Mouse (Mus musculus) left cerebral cortex, adult 18-20 months (tissue): ENCODE data around the gene Mfsd8. TPM values are rescaled to one million over a fixed set of nuclear protein-coding genes. Genes with fewer than 3 reads are reported as not detected.
"Not testable (repeated sequence)": the region's sequence is repeated elsewhere in the genome, so short reads cannot be mapped to it uniquely, and the experiment has no call there.

Experiments
- DNase-seq, 2 experiments: peaks; one replicate each; pipeline ENCODE4 v3.0.0; 2021 to 2022; ENCODE audit warnings: low spot score in 2 of 2, mixed read lengths in 1 of 2
- long read RNA-seq, 2 experiments: library from polyadenylated mRNA; stranded (forward); transcript quantifications; one replicate each; pipeline ENCODE4 v2.0.0; 2021
- total RNA-seq, 2 experiments: library from RNA; stranded (reverse); gene quantifications; 2 replicates each; pipeline ENCODE4 v1.2.3; 2021

The Mfsd8 gene
- 10 to 100 TPM; 17.9 to 21.1 TPM for total RNA-seq
- long read RNA-seq, experiment 1, transcript Mfsd8-201 (12 exons, 3,151 nt): major isoform, 17 of 21 reads
- long read RNA-seq, experiment 1, partial matches to known transcripts: 2 of 21 reads
- long read RNA-seq, experiment 1, other reads (novel, unspliced or antisense): 2 of 21 reads
- long read RNA-seq, experiment 2, transcript Mfsd8-201 (12 exons, 3,151 nt): major isoform, 16 of 22 reads
- long read RNA-seq, experiment 2, partial matches to known transcripts: 0 of 22 reads
- long read RNA-seq, experiment 2, other reads (novel, unspliced or antisense): 5 of 22 reads

DNA sequence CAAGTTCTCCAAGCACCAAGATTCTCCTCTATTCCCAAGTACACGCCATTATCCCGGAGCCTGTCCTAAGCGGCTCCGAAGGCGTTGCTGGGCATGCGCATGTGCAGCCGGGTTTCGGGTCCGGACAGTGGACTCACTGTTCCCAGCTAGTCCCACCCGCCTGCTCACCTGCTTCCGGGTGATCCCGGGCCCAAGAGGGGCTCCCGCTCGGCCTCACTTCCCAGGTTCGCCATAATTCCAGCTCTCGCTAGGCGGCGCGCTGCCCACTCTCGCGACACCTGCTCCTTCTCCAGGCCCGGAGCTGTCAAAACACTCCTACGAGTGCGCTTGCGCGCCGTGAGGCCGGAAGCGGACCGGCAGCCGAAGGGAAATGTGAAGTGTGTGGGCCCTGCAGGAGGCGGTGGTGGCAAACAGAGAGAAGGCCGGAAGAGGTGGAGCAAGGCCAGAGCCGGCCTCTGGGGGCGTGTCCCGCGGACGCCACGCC lies at the start of gene Mfsd8:
TSS of gene Mfsd8 (minus strand) at position 414 of the 484 bp plus-strand sequence.
- peak; percentile 87 to 96 for DNase-seq

DNA sequence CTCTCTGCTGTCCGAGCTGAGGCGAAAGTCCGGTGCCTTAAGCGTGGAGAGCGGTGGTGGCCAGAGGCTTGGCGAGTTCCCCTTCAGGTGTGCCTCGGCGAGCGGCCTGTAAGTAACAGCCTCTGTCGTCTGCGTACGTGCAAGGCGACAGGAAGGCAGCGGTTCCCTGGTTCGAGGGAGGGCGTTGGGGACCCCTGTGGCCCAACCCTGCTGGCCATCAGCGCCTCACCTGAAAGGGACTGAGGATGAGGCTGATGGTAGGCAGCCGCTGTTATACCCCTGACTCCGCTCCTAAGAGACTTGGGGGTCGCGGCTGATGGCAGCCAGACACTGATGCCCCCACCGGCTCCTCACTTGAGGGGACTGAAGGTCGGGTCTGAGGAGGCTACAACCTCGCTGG lies 47.6 kb upstream of the Mfsd8 start:
- peak in 1 of 2 experiments; percentile 7 for DNase-seq

- DNase-seq: peak; percentile 95 to 98
Observed at GRCm38 (mm10) chr3:40893816-40894258, 47.2 kb upstream of the Mfsd8 start.

DNA sequence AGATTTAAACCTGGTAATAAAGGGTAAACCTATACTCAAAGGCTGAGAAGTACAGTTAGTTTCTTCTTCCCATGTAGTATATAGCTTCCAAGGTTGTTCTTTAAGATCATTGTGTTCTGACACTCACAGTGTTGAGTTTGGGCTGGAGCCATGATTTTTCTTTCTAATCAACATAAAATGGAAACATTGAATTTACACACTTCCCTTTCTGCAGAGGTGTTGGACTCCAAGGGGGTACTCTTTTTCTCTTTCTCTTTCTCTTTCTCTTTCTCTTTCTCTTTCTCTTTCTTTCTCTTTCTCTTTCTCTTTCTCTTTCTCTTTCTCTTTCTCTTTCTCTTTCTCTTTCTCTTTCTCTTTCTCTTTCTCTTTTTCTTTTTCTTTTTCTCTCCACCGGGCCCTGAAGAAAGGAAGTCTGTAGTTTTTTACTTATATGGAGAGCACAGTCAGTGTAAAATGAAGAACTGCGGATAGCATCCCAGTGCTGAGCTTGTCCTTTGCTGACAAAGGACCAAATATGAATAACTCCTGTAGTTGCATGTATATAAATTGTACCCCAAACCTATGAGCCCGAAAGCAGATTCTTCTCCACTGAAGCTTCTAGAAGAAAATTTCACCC lies 6.5 kb upstream of the Mfsd8 start:
- not testable (repeated sequence) for DNase-seq

- not testable (repeated sequence) for DNase-seq
Observed at GRCm38 (mm10) chr3:40847936-40848335, 1.2 kb upstream of the Mfsd8 start.

DNA sequence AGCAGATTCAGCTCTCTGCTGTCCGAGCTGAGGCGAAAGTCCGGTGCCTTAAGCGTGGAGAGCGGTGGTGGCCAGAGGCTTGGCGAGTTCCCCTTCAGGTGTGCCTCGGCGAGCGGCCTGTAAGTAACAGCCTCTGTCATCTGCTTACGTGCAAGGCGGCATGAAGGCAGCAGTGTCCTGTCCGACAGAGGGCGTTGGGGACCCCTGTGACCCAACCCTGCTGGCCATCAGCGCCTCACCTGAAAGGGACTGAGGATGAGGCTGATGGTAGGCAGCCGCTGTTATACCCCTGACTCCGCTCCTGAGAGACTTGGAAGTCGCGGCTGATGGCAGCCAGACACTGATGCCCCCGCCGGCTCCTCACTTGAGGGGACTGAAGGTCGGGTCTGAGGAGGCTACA lies 332 bp upstream of the Mfsd8 start:
- peak; percentile 43 to 50 for DNase-seq

GRCm38 (mm10) chr3:40846957-40847017 lies 101 bp upstream of the Mfsd8 start, which contains the start of gene Abhd18:
Abhd18 (plus strand) TSS chr3:40846970.
- not testable (repeated sequence) for DNase-seq

GRCm38 (mm10) chr3:40845521-40845920 lies 1.2 kb downstream of the Mfsd8 start:
- peak in 1 of 2 experiments; percentile 2 for DNase-seq

- no peak for DNase-seq
Observed at GRCm38 (mm10) chr3:40813275-40813674, 33.4 kb downstream of the Mfsd8 start.

GRCm38 (mm10) chr3:40809894-40810293 lies 36.8 kb downstream of the Mfsd8 start:
- DNase-seq: no peak

- no peak for DNase-seq
Observed at GRCm38 (mm10) chr3:40808686-40809085, 38.0 kb downstream of the Mfsd8 start.

- no peak for DNase-seq
Observed at GRCm38 (mm10) chr3:40806871-40807270, 39.8 kb downstream of the Mfsd8 start.

DNA sequence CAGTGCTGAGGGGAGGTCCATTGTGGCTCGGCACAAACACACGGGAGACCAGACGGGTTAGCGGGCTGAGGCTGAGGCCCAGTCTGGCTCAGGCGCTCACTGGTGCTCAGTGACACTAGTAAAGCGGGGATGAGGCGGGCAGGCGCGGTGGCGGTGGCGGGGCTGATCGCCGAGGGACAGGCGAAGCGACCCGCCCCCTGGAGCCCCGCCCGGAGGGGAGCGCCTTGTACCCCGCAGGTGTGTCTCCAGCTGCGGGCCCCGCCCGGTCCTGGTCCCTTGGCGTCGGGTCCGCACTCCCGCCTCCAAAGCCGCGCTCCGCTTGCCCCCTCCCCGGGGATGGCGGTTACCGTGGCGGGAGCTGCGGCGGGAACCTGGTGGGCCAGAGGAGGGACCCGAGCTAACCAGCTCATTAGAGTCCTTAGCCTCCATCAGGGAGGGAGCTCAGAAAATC lies 46.3 kb downstream of the Mfsd8 start:
- DNase-seq: peak; percentile 13 to 47

- peak; percentile 97 to 98 for DNase-seq
Observed at GRCm38 (mm10) chr3:40799530-40800372, 46.9 kb downstream of the Mfsd8 start, which contains the start of gene Plk4. Plk4 (plus strand) TSS chr3:40800019.

DNA sequence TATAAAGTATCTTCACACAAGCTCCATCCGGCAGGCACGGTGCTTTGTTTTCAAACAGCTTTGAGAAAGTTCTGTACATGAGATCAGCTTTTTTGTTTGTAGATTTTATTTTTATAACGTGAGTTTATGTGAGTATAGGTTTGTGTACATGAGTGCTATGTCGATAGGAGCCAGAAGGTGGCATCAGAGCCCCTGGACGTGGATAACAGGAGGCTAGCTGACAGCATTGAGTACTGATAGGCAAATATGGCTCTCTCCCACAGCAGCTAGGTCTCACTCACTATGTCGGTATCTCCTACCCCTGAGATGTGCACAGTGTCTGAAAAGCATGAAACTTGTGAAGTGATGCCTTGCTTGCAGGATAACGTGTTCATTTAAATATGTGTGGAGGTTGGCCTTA lies 48.2 kb downstream of the Mfsd8 start:
- DNase-seq: peak; percentile 35 to 39

DNA sequence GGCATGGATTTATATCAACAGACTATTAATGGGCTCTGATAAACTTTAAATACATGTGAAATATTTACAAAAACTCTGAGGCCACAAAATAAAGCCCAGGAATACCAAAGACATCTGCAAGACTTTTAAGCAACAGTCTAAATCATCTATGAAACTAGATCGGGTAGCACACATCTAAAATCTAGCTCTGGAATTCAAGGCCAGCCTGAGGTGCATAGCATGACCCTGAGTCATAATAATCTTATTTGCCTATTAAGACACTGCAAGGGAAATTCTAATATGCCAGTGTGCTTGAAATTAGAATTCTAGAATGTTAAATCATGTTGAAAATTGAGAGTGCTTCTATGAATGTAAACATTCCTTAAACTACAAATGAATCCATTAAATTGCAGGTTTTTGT lies 48.6 kb downstream of the Mfsd8 start:
- no peak for DNase-seq

- no peak for DNase-seq
Observed at GRCm38 (mm10) chr3:40793783-40794182, 52.9 kb downstream of the Mfsd8 start.

Other genes with a start within 250 kb of the Mfsd8 start
- not detected for gene Slc25a31, start 138.0 kb downstream of the Mfsd8 start, total RNA-seq
- gene Hspa4l, start 102.4 kb downstream of the Mfsd8 start, total RNA-seq: 100 to 1,000 TPM; 178 to 183 TPM
- 1 to 10 TPM; 4.3 to 5.3 TPM for gene Plk4, start 46.9 kb downstream of the Mfsd8 start, total RNA-seq
- gene Abhd18, start 84 bp upstream of the Mfsd8 start, total RNA-seq: 10 to 100 TPM; 11.9 to 13.8 TPM
- under 1 TPM in 1 of 2 experiments, not detected in 1; 0.14 TPM for gene 1700034I23Rik, start 55.7 kb upstream of the Mfsd8 start, total RNA-seq
- 10 to 100 TPM; 20.1 to 23.0 TPM for gene Larp1b, start 102.9 kb upstream of the Mfsd8 start, total RNA-seq
- gene Pgrmc2, start 236.2 kb upstream of the Mfsd8 start, total RNA-seq: 10 to 100 TPM; 62.9 to 64.4 TPM